Mouse (Mus musculus): ENCODE measurements at regions not wholly inside any gene's neighbourhood (a gene's known extent, or its start where the extent isn't known, plus 50 kb on each side); places are given as distances from the start of the nearest gene placed in this dataset.
"Not testable (repeated sequence)": the region's sequence is repeated elsewhere in the genome, so short reads cannot be mapped to it uniquely, and the experiment has no call there.

- intact Hi-C loops (cut with DNase I) = no loop called here
Measured at GRCm38 (mm10) chr3:69669541-69669940, 52.2 kb upstream of the Nmd3 start.

GRCm38 (mm10) chr3:69667820-69668219 is 54.0 kb upstream of the Nmd3 start:
- DNase-seq (ENCODE audit: low spot score) = no peak
- intact Hi-C loops (cut with DNase I) = no loop called here

More at GRCm38 (mm10) chr3:69669541-69669940, 52.2 kb upstream of the Nmd3 start:
- no peak for DNase-seq (ENCODE audit: low spot score)

GRCm38 (mm10) chr3:69667359-69667758 is 54.4 kb upstream of the Nmd3 start:
- intact Hi-C loops (cut with DNase I) = no loop called here
- no peak for DNase-seq (ENCODE audit: low spot score)

- intact Hi-C loops (cut with DNase I) = no loop called here
- no peak for DNase-seq (ENCODE audit: low spot score)
Measured at GRCm38 (mm10) chr3:69664277-69664676, 57.5 kb upstream of the Nmd3 start.

- intact Hi-C loops (cut with DNase I) = no loop called here
- DNase-seq (ENCODE audit: low spot score) = no peak
Measured at GRCm38 (mm10) chr3:69658185-69658584, 59.4 kb upstream of the B3galnt1 start.

GRCm38 (mm10) chr3:69657570-69657969 is 58.8 kb upstream of the B3galnt1 start:
- no peak for DNase-seq (ENCODE audit: low spot score)
- intact Hi-C loops (cut with DNase I) = no loop called here

GRCm38 (mm10) chr3:69655651-69656050 is 56.9 kb upstream of the B3galnt1 start:
- DNase-seq (ENCODE audit: low spot score); intact Hi-C loops (cut with DNase I): not testable (repeated sequence)

- DNase-seq (ENCODE audit: low spot score) = peak; percentile 7
- intact Hi-C loops (cut with DNase I) = no loop called here
Measured at GRCm38 (mm10) chr3:69655001-69655400, 56.2 kb upstream of the B3galnt1 start.

- DNase-seq (ENCODE audit: low spot score); intact Hi-C loops (cut with DNase I): not testable (repeated sequence)
Measured at GRCm38 (mm10) chr3:69653361-69653760, 54.6 kb upstream of the B3galnt1 start.

GRCm38 (mm10) chr3:69649561-69649960 is 50.8 kb upstream of the B3galnt1 start:
- intact Hi-C loops (cut with DNase I) = no loop called here
- no peak for DNase-seq (ENCODE audit: low spot score)

All from heart, postnatal 25 days (tissue).